Mouse (Mus musculus): ENCODE data around the gene AY761184. TPM values are rescaled to one million over a fixed set of nuclear protein-coding genes. Genes with fewer than 3 reads are reported as not detected.
"Not testable (repeated sequence)": the region's sequence is repeated elsewhere in the genome, so short reads cannot be mapped to it uniquely, and the experiment has no call there.

Gene AY761184
- polyA plus RNA-seq (2012; ENCODE audit: insufficient read depth, insufficient read length, missing spikeins): not detected in 2 replicates

DNA sequence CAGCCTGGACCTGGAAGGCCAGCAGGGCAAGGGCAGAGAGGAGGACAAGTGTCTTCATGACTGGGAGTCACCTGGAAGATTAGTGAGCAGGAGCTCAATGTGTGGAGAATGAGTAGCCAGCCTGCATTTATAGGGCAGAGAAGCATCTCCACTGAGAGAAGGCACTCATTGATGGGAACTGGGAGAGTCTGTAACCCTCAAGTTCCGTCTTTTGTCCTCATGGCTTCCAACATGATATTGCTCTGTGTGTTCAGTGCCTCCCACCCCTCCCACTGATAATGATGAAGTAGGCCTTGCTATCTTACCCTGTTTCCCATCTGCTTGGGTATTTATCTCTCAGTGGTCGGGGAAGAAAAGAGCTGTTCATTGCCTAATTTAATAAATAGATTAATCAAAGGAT lies at the start of gene AY761184:
Gene AY761184, minus strand, starts transcription at position 101 of the 400 bp plus-strand sequence.
- H3K27ac ChIP-seq (replicated peaks; ENCODE audit: low read depth, low read length); H3K4me3 ChIP-seq (ENCODE audit: insufficient read depth, low read depth, low read length); H3K4me1 ChIP-seq (ENCODE audit: control insufficient read depth, insufficient read depth, insufficient read length, low read length): not testable (repeated sequence)

DNA sequence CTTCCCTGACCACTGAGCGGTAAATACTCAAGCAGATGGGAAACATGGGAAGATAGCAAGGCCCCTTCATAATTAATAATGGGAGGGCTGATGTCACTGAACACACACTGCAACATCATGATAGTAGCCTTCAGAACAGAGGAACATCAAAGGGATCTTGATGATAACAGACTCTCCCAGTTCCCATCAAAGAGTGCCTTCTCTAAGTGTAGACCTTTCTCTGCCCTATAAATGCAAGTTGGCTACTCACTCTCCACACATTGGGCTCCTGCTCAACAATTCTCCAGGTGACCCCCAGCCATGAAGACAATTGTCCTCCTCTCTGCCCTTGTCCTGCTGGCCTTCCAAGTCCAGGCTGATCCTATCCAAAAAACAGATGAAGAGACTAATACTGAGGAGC lies 37.9 kb downstream of the AY761184 start, which contains the start of gene Defa34:
Gene Defa34, plus strand, starts transcription at position 301 of the 400 bp plus-strand sequence.
- not testable (repeated sequence) for H3K4me3 ChIP-seq (ENCODE audit: insufficient read depth, low read depth, low read length); H3K4me1 ChIP-seq (ENCODE audit: control insufficient read depth, insufficient read depth, insufficient read length, low read length); H3K27ac ChIP-seq (replicated peaks; ENCODE audit: low read depth, low read length)

DNA sequence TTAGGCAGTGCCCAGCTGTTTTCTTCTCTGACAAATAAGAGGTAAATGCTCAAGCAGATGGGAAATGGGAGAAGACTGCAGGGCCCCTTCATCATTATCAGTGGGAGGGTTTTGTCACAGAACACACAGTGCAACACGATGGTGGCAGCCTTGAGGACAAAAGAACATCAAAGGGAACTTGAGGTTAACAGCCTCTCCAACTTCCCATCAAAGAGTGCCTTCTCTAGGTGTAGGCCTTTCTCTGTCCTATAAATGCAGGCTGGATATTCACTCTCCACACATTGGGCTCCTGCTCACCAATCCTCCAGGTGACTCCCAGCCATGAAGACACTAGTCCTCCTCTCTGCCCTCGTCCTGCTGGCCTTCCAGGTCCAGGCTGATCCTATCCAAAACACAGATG lies 48.0 kb downstream of the AY761184 start, which contains the start of gene Defa17:
Gene Defa17, plus strand, starts transcription at position 301 of the 400 bp plus-strand sequence.
- H3K4me1 ChIP-seq (ENCODE audit: control insufficient read depth, insufficient read depth, insufficient read length, low read length); H3K27ac ChIP-seq (replicated peaks; ENCODE audit: low read depth, low read length); H3K4me3 ChIP-seq (ENCODE audit: insufficient read depth, low read depth, low read length): not testable (repeated sequence)

Other genes starting within 250 kb of the AY761184 start
- not detected in 2 replicates for gene Gm7849, start 247.1 kb downstream of the AY761184 start, polyA plus RNA-seq (2012; ENCODE audit: insufficient read depth, insufficient read length, missing spikeins)
- gene Defa20, start 194.4 kb downstream of the AY761184 start, polyA plus RNA-seq (2012; ENCODE audit: insufficient read depth, insufficient read length, missing spikeins): not detected in 2 replicates
- gene Defa32, start 174.6 kb downstream of the AY761184 start, polyA plus RNA-seq (2012; ENCODE audit: insufficient read depth, insufficient read length, missing spikeins): not detected in 2 replicates
- gene Defa37, start 138.3 kb downstream of the AY761184 start, polyA plus RNA-seq (2012; ENCODE audit: insufficient read depth, insufficient read length, missing spikeins): not detected in 2 replicates
- not detected in 2 replicates for gene Defa28, start 120.6 kb downstream of the AY761184 start, polyA plus RNA-seq (2012; ENCODE audit: insufficient read depth, insufficient read length, missing spikeins)
- not detected in 2 replicates for gene Gm7861, start 109.1 kb downstream of the AY761184 start, polyA plus RNA-seq (2012; ENCODE audit: insufficient read depth, insufficient read length, missing spikeins)
- gene Defa26, start 85.5 kb downstream of the AY761184 start, polyA plus RNA-seq (2012; ENCODE audit: insufficient read depth, insufficient read length, missing spikeins): not detected in 2 replicates
- not detected in 2 replicates for gene Defa17, start 47.9 kb downstream of the AY761184 start, polyA plus RNA-seq (2012; ENCODE audit: insufficient read depth, insufficient read length, missing spikeins)
- not detected in 2 replicates for gene Defa34, start 37.8 kb downstream of the AY761184 start, polyA plus RNA-seq (2012; ENCODE audit: insufficient read depth, insufficient read length, missing spikeins)
- gene Defa24, start 30.8 kb upstream of the AY761184 start, polyA plus RNA-seq (2012; ENCODE audit: insufficient read depth, insufficient read length, missing spikeins): not detected in 2 replicates
- not detected in 2 replicates for gene Defb50, start 119.9 kb upstream of the AY761184 start, polyA plus RNA-seq (2012; ENCODE audit: insufficient read depth, insufficient read length, missing spikeins)
- not detected in 2 replicates for gene Defb2, start 136.3 kb upstream of the AY761184 start, polyA plus RNA-seq (2012; ENCODE audit: insufficient read depth, insufficient read length, missing spikeins)
- not detected in 2 replicates for gene Defb10, start 155.3 kb upstream of the AY761184 start, polyA plus RNA-seq (2012; ENCODE audit: insufficient read depth, insufficient read length, missing spikeins)
- gene Defb9, start 181.8 kb upstream of the AY761184 start, polyA plus RNA-seq (2012; ENCODE audit: insufficient read depth, insufficient read length, missing spikeins): not detected in 2 replicates
- gene Defb11, start 202.8 kb upstream of the AY761184 start, polyA plus RNA-seq (2012; ENCODE audit: insufficient read depth, insufficient read length, missing spikeins): not detected in 2 replicates
- not detected in 2 replicates for gene Defb15, start 229.1 kb upstream of the AY761184 start, polyA plus RNA-seq (2012; ENCODE audit: insufficient read depth, insufficient read length, missing spikeins)
- gene Defb35, start 234.7 kb upstream of the AY761184 start, polyA plus RNA-seq (2012; ENCODE audit: insufficient read depth, insufficient read length, missing spikeins): not detected in 2 replicates
- gene Defb13, start 243.1 kb upstream of the AY761184 start, polyA plus RNA-seq (2012; ENCODE audit: insufficient read depth, insufficient read length, missing spikeins): not detected in 2 replicates

All from brown adipose tissue, adult 24 weeks (tissue).